Mouse (Mus musculus) embryonic facial prominence, embryonic 14.5 days (tissue): Measurements from ENCODE around the gene Tdrd1. TPM values are rescaled to one million over a fixed set of nuclear protein-coding genes. Genes with fewer than 3 reads are reported as not detected.

Source experiments
- ATAC-seq: fragments of 200-750 bp; cut with Nextera tagmentation; 2 replicates; pipeline ENCODE4 v1.8.0; 2017; ENCODE audit warnings: low read depth, moderate number of reproducible peaks, moderate TSS enrichment
- DNase-seq: peaks from one replicate; pipeline ENCODE4 v3.0.0-alpha.2; 2015; ENCODE audit warnings: low spot score
- H3K27ac ChIP-seq: fragments of 300-500 bp; sonication (generic); replicated peaks from 2 replicates; pipeline ENCODE4 v1.5.1; 2014; ENCODE audit warnings: low read depth, mild to moderate bottlenecking, low read length, moderate library complexity
- H3K27me3 ChIP-seq: fragments of 300-500 bp; sonication (generic); replicated peaks from 2 replicates; pipeline ENCODE4 v1.6.1; 2014; ENCODE audit warnings: low read length; ENCODE audit not compliant: control insufficient read depth, insufficient read depth
- H3K36me3 ChIP-seq: fragments of 300-500 bp; sonication (generic); 2 replicates; pipeline ENCODE4 v1.6.1; 2014; ENCODE audit warnings: low read length, mixed read lengths; ENCODE audit not compliant: control insufficient read depth, insufficient read depth
- H3K4me1 ChIP-seq: fragments of 300-500 bp; sonication (generic); 2 replicates; pipeline ENCODE4 v1.6.1; 2014; ENCODE audit warnings: antibody characterized with exemption, low read length; ENCODE audit not compliant: control insufficient read depth, insufficient read depth
- H3K4me2 ChIP-seq: fragments of 300-500 bp; sonication (generic); 2 replicates; pipeline ENCODE4 v1.6.1; 2014; ENCODE audit warnings: low read depth, mild to moderate bottlenecking, low read length, moderate library complexity, mixed read lengths
- H3K4me3 ChIP-seq: fragments of 300-500 bp; sonication (generic); 2 replicates; pipeline ENCODE4 v1.5.1; 2014; ENCODE audit warnings: low read depth, mild to moderate bottlenecking, low read length
- H3K9ac ChIP-seq: fragments of 300-500 bp; sonication (generic); 2 replicates; pipeline ENCODE4 v1.6.1; 2014; ENCODE audit warnings: low read depth, mild to moderate bottlenecking, low read length, moderate library complexity, mixed read lengths
- H3K9me3 ChIP-seq: fragments of 300-500 bp; sonication (generic); 2 replicates; pipeline ENCODE4 v1.6.1; 2016; ENCODE audit warnings: low read length; ENCODE audit not compliant: control insufficient read depth
- WGBS: fragments of 180-500 bp; shearing (Covaris S2); extraction: QIAGEN DNeasy Blood & Tissue Kit; methylation state at CpG from one replicate; pipeline ENCODE4 v1.1.7; 2014; 5-methylcytosine and 5-hydroxymethylcytosine counted together
- polyA plus RNA-seq: library from polyadenylated mRNA; unstranded; fragments of >200 nt; fragmentation: Nextera tagmentation; extraction: Ambion mirVana; gene quantifications from 2 replicates; pipeline ENCODE4 v1.2.1, GENCODE M21; 2014

The Tdrd1 gene
- polyA plus RNA-seq, 1 experiment from 2014 or later = 1.6 TPM

- WGBS = 73% methylated on average over 14 of the region's 17 CpGs
- DNase-seq = peak; percentile 75
- Histone ChIP-seq H3K9ac (no peak overlapping the region), H3K27me3 (no peaks in the 10 kb centered on the region), H3K4me1 (peaks cover 8% of the 10 kb centered on the region), H3K4me2 (no peak overlapping the region), H3K36me3 (no peaks in the 10 kb centered on the region), H3K4me3 (no peak overlapping the region), H3K9me3 (no peaks in the 10 kb centered on the region), H3K27ac (no peak overlapping the region)
- ATAC-seq = peak; percentile 22; the same call in 1 of the 2 replicates
Measured at GRCm38 (mm10) chr19:56908472-56909270, 82.7 kb downstream of the Tdrd1 start.

DNA sequence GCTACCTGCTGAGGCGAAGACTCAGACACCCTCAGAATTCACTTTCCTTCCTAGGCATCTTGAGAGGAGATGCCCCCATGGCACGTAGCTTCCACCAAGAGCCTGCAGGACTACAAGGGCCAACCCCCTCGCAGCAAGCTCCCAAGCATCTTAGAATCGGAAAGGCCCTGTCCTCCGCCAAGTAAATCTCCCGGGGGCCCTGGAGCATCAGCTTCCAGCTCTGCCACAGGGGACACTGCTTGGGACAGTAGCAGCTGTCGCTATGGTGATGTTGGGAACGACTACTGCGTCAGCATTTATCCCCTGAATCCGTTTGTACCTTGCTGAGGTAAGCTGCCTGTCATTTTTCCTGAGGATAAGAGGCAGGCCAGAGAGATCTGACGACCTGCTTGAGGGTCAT lies 84.6 kb downstream of the Tdrd1 start:
- 58% methylated on average over 11 of the region's 11 CpGs for WGBS
- no peak for ATAC-seq
- Histone ChIP-seq H3K9me3 (no peaks in the 10 kb centered on the region), H3K27me3 (no peaks in the 10 kb centered on the region), H3K4me2 (no peak overlapping the region), H3K9ac (no peak overlapping the region), H3K4me1 (peaks cover 8% of the 10 kb centered on the region), H3K36me3 (no peaks in the 10 kb centered on the region), H3K4me3 (no peak overlapping the region), H3K27ac (no peak overlapping the region)
- DNase-seq = no peak

- Histone ChIP-seq H3K9ac (no peak overlapping the region), H3K4me1 (no peaks in the 10 kb centered on the region), H3K36me3 (no peaks in the 10 kb centered on the region), H3K4me2 (no peak overlapping the region), H3K9me3 (no peaks in the 10 kb centered on the region), H3K27me3 (no peaks in the 10 kb centered on the region), H3K27ac (no peak overlapping the region), H3K4me3 (no peak overlapping the region)
- no peak for ATAC-seq
- 59% methylated on average over 4 of the region's 4 CpGs for WGBS
- DNase-seq = no peak
Measured at GRCm38 (mm10) chr19:56913761-56914160, 87.8 kb downstream of the Tdrd1 start.

DNA sequence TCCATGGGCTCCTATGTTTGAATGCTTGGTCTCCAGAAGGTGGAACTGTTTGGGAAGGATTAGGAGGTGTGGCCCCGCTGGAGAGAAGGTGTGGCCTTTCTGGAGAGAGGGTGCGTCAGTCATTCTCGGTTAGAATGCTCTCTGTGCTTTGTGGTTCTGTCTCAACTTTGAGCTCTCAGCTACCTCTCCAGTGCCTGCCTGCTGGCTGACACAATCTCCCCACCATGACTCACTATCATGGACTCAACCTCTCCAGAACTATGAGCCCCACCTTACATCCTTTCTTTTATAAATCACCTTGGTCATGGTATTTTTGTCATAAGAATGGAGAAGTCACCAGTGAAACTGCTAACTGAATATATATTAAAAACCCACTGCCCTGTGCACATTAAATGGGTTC lies 88.6 kb downstream of the Tdrd1 start:
- no peak overlapping the region for H3K4me3 ChIP-seq
- H3K36me3 ChIP-seq = no peaks in the 10 kb centered on the region
- no peak overlapping the region for H3K9ac ChIP-seq
- no peak overlapping the region for H3K4me2 ChIP-seq
- 93% methylated on average over 3 of the region's 3 CpGs for WGBS
- no peak for ATAC-seq
- no peaks in the 10 kb centered on the region for H3K9me3 ChIP-seq
- DNase-seq = no peak
- no peak overlapping the region for H3K27ac ChIP-seq
- H3K4me1 ChIP-seq = no peaks in the 10 kb centered on the region
- no peaks in the 10 kb centered on the region for H3K27me3 ChIP-seq

- DNase-seq (peak; percentile 74), ATAC-seq (peak; percentile 37; the same call in 1 of the 2 replicates)
- Histone ChIP-seq H3K4me1 (no peaks in the 10 kb centered on the region), H3K27ac (no peak overlapping the region), H3K36me3 (no peaks in the 10 kb centered on the region), H3K9ac (no peak overlapping the region), H3K27me3 (no peaks in the 10 kb centered on the region), H3K9me3 (no peaks in the 10 kb centered on the region), H3K4me3 (no peak overlapping the region), H3K4me2 (no peak overlapping the region)
- WGBS = 50% methylated on average over 6 of the region's 6 CpGs
Measured at GRCm38 (mm10) chr19:56915084-56915483, 89.1 kb downstream of the Tdrd1 start.

Other genes with a start within 250 kb of the Tdrd1 start
- 1.3 and 1.7 TPM in 2 replicates for gene Adrb1, start 104.0 kb upstream of the Tdrd1 start, polyA plus RNA-seq
- 20.2 and 23.9 TPM in 2 replicates for gene Ccdc186, start 4.0 kb upstream of the Tdrd1 start, polyA plus RNA-seq
- 4.7 and 5.0 TPM in 2 replicates for gene Vwa2, start 48.0 kb downstream of the Tdrd1 start, polyA plus RNA-seq
- gene Afap1l2, start 182.0 kb downstream of the Tdrd1 start, polyA plus RNA-seq = 10.8 and 11.5 TPM in 2 replicates